Mouse (Mus musculus): Measurements from ENCODE around the gene Htra1. TPM values are rescaled to one million over a fixed set of nuclear protein-coding genes. Genes with fewer than 3 reads are reported as not detected.

Gene Htra1
- polyA plus RNA-seq, 1 experiment = 0.75 TPM

DNA sequence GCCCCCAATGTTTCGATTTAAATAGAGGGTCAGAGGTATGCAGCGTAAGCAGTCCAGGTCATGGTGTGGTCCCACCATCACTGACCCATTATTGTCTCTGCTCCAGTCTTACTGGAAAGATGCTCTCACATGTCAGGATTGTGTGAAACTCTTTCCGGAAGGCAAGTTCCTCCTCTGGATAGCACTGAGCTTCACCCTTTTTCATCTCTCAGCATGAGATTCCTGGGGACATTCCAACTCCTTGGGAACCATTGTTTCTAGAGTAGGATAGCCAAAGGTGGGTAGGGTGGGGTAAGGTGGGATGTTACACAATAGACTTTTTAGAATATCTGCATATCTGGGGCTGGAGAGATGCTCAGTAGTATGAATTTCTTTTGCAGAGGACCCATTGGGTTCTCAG, 9.8 kb downstream of the Htra1 start:
- Histone ChIP-seq H3K36me3 (replicated peaks; ENCODE audit: low read length) (no peaks in the 10 kb centered on the region), H3K9me3 (0 out of 2 replicates have a peak, but pooled peaks cover 2% of the 10 kb centered on the region), H3K4me1 (peaks cover 29% of the 10 kb centered on the region), H3K4me3 (replicated peaks) (no peak overlapping the region), H3K27me3 (replicated peaks) (peaks cover 26% of the 10 kb centered on the region)
- TF ChIP-seq GATA1 (IDR thresholded peaks at IDR 0.05; ENCODE audit: borderline replicate concordance, low read length) (no peak), FLI1 (IDR thresholded peaks at IDR 0.05; ENCODE audit: low read length) (no peak)

DNA sequence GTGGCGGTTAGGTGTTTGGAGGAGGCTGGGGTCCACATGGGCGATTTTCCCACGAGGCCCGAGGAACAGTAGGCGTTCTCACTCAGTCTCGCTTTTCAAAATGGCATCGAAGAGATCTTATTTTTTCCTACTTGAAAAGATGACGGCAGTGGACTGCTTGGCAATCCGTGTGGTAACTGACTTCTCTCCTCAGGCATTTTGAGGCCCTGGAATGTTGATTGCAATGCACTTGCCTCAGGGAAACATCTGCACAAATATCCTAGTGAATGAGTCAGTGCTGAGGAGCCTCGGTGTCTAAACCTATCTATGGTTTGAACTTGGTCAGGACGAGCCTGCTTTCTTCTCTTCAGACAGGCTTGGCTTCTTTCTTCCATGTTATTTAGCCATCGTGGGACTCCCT, 10.4 kb downstream of the Htra1 start:
- TF ChIP-seq GATA1 (IDR thresholded peaks at IDR 0.05; ENCODE audit: borderline replicate concordance, low read length) (no peak), FLI1 (IDR thresholded peaks at IDR 0.05; ENCODE audit: low read length) (no peak)

DNA sequence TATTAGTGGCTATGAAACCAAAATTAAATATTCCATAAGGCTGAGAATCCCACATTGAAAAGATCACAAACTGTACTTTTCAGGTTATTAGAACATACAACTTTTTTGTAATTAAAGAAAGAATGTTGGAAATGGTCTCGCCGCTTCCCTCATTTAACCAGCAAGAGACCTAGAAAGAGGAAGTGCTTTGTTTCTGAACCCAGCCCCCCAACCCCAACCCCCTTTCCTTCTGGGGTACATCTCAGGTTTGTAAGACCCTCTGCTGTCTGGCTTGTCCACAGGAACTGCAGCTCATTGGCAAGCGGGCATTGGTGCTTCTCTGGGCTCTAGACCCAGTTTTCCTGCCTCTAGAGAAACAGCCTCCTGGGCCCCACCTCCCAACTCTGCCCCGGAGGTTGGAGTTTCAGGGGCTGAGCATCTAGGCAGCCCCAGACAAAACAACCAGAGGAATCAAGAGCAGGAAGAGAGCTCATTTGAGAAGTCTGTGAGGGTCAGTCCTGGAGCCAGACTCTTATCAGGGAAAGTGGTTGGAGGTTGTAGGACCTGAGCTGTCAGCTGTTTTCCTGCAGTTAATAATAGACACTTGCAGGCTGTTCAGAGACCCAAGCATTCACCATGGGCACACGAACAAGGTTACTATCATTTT, 12.8 kb downstream of the Htra1 start:
- peaks cover 3% of the 10 kb centered on the region; the same call in 1 of the 2 replicates for H3K9me3 ChIP-seq
- peaks cover 25% of the 10 kb centered on the region for H3K4me1 ChIP-seq
- no peaks in the 10 kb centered on the region for H3K36me3 ChIP-seq (replicated peaks; ENCODE audit: low read length)
- peak overlapping the region; percentile 79 for H3K4me3 ChIP-seq (replicated peaks)
- H3K27me3 ChIP-seq (replicated peaks) = peaks cover 37% of the 10 kb centered on the region
- no peak for TF ChIP-seq FLI1 (IDR thresholded peaks at IDR 0.05; ENCODE audit: low read length)
- TF ChIP-seq GATA1 (IDR thresholded peaks at IDR 0.05; ENCODE audit: borderline replicate concordance, low read length) = no peak

More for the DNA sequence above, 10.4 kb downstream of the Htra1 start:
- Histone ChIP-seq H3K36me3 (replicated peaks; ENCODE audit: low read length) (no peaks in the 10 kb centered on the region), H3K4me1 (peaks cover 29% of the 10 kb centered on the region), H3K27me3 (replicated peaks) (peaks cover 23% of the 10 kb centered on the region), H3K4me3 (replicated peaks) (no peak overlapping the region), H3K9me3 (0 out of 2 replicates have a peak, but pooled peaks cover 2% of the 10 kb centered on the region)

DNA sequence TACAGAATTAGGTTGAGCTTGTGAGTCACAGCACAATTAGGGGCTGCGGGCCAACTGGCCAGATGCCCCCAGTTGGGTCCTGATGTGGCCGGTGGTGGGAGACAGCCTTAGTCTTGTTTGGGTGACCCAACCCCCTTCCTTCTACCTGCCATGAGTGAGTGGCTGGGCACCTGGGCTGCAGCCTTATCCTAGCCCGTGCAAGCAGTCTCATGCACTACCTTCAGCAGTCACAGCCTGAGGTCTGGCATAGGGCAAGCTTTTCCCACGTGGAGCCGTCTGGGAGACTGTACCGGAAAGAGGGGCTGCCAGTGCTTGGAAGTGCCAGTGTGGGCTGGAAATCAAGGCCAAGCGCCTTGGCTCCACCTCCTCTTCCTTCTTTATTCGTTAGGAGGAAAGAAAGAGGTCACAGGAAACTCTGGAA, 13.4 kb downstream of the Htra1 start:
- Histone ChIP-seq H3K4me3 (replicated peaks) (peak overlapping the region; percentile 79), H3K4me1 (peaks cover 19% of the 10 kb centered on the region), H3K36me3 (replicated peaks; ENCODE audit: low read length) (no peaks in the 10 kb centered on the region), H3K27me3 (replicated peaks) (peaks cover 44% of the 10 kb centered on the region), H3K9me3 (peaks cover 9% of the 10 kb centered on the region; the same call in 1 of the 2 replicates)
- TF ChIP-seq FLI1 (IDR thresholded peaks at IDR 0.05; ENCODE audit: low read length) (no peak), GATA1 (IDR thresholded peaks at IDR 0.05; ENCODE audit: borderline replicate concordance, low read length) (no peak)

DNA sequence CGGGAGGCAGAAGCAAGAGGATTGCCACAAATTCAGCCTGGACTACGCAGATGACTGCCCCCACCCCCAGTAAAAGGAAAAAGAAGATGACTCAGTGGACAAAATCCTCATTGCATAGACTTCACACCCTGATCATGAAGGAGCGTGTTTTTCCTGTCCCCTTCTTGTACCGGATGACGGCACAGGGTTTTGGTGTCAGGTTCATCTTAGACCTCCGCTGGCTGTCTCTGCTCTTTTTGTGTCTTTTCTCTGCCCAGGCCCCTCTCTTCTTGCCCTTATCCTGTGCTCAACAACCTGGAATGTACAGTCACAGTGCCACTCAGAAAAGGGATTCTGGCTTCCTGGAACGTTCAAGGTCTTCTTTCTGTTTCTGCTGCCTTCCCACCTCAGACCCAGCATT, 14.6 kb downstream of the Htra1 start:
- Histone ChIP-seq H3K4me3 (replicated peaks) (no peak overlapping the region), H3K4me1 (peaks cover 19% of the 10 kb centered on the region), H3K27me3 (replicated peaks) (peaks cover 40% of the 10 kb centered on the region), H3K36me3 (replicated peaks; ENCODE audit: low read length) (no peaks in the 10 kb centered on the region), H3K9me3 (peaks cover 13% of the 10 kb centered on the region)
- TF ChIP-seq FLI1 (IDR thresholded peaks at IDR 0.05; ENCODE audit: low read length) = no peak
- TF ChIP-seq GATA1 (IDR thresholded peaks at IDR 0.05; ENCODE audit: borderline replicate concordance, low read length) = no peak

DNA sequence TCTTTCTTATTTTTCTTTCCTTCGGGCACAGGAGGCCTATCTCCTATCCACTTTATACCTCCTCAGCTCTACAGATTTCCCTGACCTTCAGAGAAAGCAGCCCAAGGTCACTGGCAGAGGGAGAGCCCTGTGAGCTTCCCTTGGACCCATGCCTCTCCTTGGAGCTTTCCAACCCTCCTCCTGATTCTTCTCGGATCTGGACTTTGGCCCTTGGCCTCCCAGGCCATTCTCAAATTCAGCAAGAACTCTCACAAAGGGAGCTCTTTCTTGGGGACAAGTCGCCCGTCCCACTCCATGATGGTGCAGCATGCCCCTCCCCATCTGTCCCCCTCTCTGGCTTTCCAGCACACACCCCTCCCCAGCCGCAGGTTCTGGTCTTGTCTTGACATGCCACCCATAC, 15.1 kb downstream of the Htra1 start:
- no peak overlapping the region for H3K4me3 ChIP-seq (replicated peaks)
- no peaks in the 10 kb centered on the region for H3K36me3 ChIP-seq (replicated peaks; ENCODE audit: low read length)
- peaks cover 38% of the 10 kb centered on the region for H3K27me3 ChIP-seq (replicated peaks)
- H3K9me3 ChIP-seq = peaks cover 13% of the 10 kb centered on the region
- peaks cover 19% of the 10 kb centered on the region for H3K4me1 ChIP-seq
- TF ChIP-seq GATA1 (IDR thresholded peaks at IDR 0.05; ENCODE audit: borderline replicate concordance, low read length) = no peak
- TF ChIP-seq FLI1 (IDR thresholded peaks at IDR 0.05; ENCODE audit: low read length) = no peak

DNA sequence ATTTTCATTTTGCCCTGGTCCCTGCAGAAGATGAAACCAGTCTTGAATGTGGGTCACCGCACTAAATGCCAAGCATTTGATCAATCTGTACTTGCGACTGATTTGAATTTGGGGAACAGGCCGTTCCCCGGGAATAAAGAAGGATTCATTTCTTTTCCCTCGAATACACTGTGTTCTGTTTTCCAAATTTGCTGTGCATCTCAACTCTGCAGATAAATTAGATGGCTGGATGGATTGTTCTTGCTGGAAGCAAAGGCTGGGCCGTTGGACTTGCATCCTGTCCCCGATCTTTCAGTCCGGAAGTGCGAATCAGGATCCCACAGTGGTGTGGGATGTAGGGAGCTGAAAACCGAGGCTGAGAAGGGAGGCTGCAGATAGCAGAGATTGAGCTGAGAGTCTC, 17.5 kb downstream of the Htra1 start:
- Histone ChIP-seq H3K27me3 (replicated peaks) (peaks cover 33% of the 10 kb centered on the region), H3K36me3 (replicated peaks; ENCODE audit: low read length) (no peaks in the 10 kb centered on the region), H3K9me3 (peaks cover 13% of the 10 kb centered on the region), H3K4me1 (peaks cover 12% of the 10 kb centered on the region), H3K4me3 (replicated peaks) (no peak overlapping the region)
- TF ChIP-seq GATA1 (IDR thresholded peaks at IDR 0.05; ENCODE audit: borderline replicate concordance, low read length) = no peak
- no peak for TF ChIP-seq FLI1 (IDR thresholded peaks at IDR 0.05; ENCODE audit: low read length)

DNA sequence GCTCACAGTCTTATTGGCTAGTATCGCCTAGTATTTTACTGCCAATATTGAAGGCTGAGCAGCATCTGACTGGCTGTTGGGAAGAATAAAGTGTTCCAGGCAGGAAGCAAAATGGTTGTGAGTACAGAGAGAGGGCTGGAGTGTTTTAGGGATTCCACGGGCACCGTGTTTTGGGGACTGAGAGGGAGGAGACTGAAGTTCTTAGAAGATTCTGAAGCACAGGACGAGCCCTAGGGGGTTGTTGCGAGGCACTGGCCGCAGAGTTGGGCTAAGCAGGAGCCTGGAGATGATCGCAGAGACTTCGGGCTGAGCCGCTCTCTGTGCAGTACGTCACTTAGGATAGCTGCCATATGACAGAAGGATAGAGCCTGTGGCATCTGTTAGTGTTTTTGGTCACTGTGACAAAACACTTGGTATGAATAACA, 18.3 kb downstream of the Htra1 start:
- Histone ChIP-seq H3K27me3 (replicated peaks) (peaks cover 37% of the 10 kb centered on the region), H3K36me3 (replicated peaks; ENCODE audit: low read length) (no peaks in the 10 kb centered on the region), H3K4me3 (replicated peaks) (no peak overlapping the region), H3K4me1 (peaks cover 5% of the 10 kb centered on the region), H3K9me3 (peaks cover 13% of the 10 kb centered on the region)
- TF ChIP-seq GATA1 (IDR thresholded peaks at IDR 0.05; ENCODE audit: borderline replicate concordance, low read length) = no peak
- TF ChIP-seq FLI1 (IDR thresholded peaks at IDR 0.05; ENCODE audit: low read length) = no peak

DNA sequence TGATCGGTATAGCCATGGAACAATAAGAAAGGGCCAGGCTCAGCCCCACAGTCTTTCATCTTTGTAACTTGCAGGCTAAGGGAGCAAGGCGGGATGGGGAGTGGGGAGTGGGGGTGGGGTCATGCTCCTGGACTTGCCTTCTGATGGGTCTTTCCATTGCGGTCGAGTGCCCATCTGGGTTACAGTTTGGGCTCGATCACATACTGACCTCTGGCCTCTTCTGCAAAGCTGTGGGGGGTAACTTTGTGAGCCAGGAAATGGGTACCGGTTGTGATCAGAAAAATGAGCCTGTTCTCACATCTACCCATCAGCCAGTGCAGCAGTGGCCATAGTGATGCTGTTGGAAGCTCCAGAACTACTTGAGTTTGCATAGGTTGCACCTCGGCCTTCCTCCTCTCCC, 22.6 kb downstream of the Htra1 start:
- peaks cover 14% of the 10 kb centered on the region for H3K9me3 ChIP-seq
- peaks cover 22% of the 10 kb centered on the region for H3K27me3 ChIP-seq (replicated peaks)
- no peak overlapping the region for H3K4me3 ChIP-seq (replicated peaks)
- no peaks in the 10 kb centered on the region for H3K36me3 ChIP-seq (replicated peaks; ENCODE audit: low read length)
- no peak for TF ChIP-seq FLI1 (IDR thresholded peaks at IDR 0.05; ENCODE audit: low read length)
- no peak for TF ChIP-seq GATA1 (IDR thresholded peaks at IDR 0.05; ENCODE audit: borderline replicate concordance, low read length)
- peaks cover 21% of the 10 kb centered on the region for H3K4me1 ChIP-seq

DNA sequence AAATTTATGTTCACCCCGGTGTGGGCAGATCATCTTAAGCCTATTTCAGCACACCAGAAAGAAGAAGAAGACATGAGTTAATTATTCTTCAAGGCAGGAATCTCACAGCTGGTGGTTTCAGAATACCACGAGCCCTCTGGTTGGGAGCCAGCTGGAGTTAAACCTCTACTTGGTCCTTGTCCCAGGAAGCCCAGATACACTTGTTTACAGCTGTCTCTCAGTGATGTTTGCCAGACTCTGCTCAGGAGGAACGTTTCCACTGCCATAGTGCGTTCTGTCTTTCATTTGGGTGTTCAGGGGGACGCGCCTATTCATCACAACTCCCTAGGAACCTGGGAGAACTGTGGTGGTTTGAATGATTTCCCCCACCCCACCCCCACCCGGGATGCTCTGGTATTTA, 24.0 kb downstream of the Htra1 start:
- Histone ChIP-seq H3K4me3 (replicated peaks) (no peak overlapping the region), H3K9me3 (peaks cover 4% of the 10 kb centered on the region), H3K36me3 (replicated peaks; ENCODE audit: low read length) (no peaks in the 10 kb centered on the region), H3K4me1 (peaks cover 27% of the 10 kb centered on the region), H3K27me3 (replicated peaks) (peaks cover 14% of the 10 kb centered on the region)
- TF ChIP-seq GATA1 (IDR thresholded peaks at IDR 0.05; ENCODE audit: borderline replicate concordance, low read length) (no peak), FLI1 (IDR thresholded peaks at IDR 0.05; ENCODE audit: low read length) (no peak)

Data from megakaryocyte, embryonic 14.5 days (primary cell).